Mouse (Mus musculus) kidney, embryonic 14.5 days (tissue): ENCODE results near the gene Ttc12. TPM values are rescaled to one million over a fixed set of nuclear protein-coding genes. Genes with fewer than 3 reads are reported as not detected.

ENCODE experiments used
- ATAC-seq: fragments of 200-750 bp; cut with Nextera tagmentation; 2 replicates; pipeline ENCODE4 v1.8.0; 2017; ENCODE audit warnings: moderate number of reproducible peaks, mild to moderate bottlenecking, moderate TSS enrichment, moderate library complexity; ENCODE audit not compliant: low FRiP score, low TSS enrichment
- H3K27ac ChIP-seq: fragments of 300-500 bp; sonication (generic); 2 replicates; pipeline ENCODE4 v1.5.1; 2014; ENCODE audit warnings: low read depth, mild to moderate bottlenecking, low read length, moderate library complexity, mixed read lengths
- H3K27me3 ChIP-seq: fragments of 300-500 bp; sonication (generic); 2 replicates; pipeline ENCODE4 v1.6.1; 2014; ENCODE audit warnings: mild to moderate bottlenecking, low read length; ENCODE audit not compliant: control insufficient read depth, insufficient read depth
- H3K36me3 ChIP-seq: fragments of 300-500 bp; sonication (generic); 2 replicates; pipeline ENCODE4 v1.6.1; 2014; ENCODE audit warnings: low read length, mixed read lengths; ENCODE audit not compliant: control insufficient read depth, insufficient read depth
- H3K4me1 ChIP-seq: fragments of 300-500 bp; sonication (generic); 2 replicates; pipeline ENCODE4 v1.6.1; 2014; ENCODE audit warnings: low read length, mixed read lengths; ENCODE audit not compliant: control insufficient read depth, insufficient read depth
- H3K4me2 ChIP-seq: fragments of 300-500 bp; sonication (generic); replicated peaks from 2 replicates; pipeline ENCODE4 v1.6.1; 2014; ENCODE audit warnings: low read depth, mild to moderate bottlenecking, low read length
- H3K4me3 ChIP-seq: fragments of 300-500 bp; sonication (generic); 2 replicates; pipeline ENCODE4 v1.5.1; 2014; ENCODE audit warnings: mild to moderate bottlenecking, low read length
- H3K9ac ChIP-seq: fragments of 300-500 bp; sonication (generic); 2 replicates; pipeline ENCODE4 v1.6.1; 2014; ENCODE audit warnings: low read depth, mild to moderate bottlenecking, low read length, moderate library complexity
- H3K9me3 ChIP-seq: fragments of 300-500 bp; sonication (generic); 2 replicates; pipeline ENCODE4 v1.6.1; 2016; ENCODE audit warnings: low read length; ENCODE audit not compliant: control insufficient read depth
- WGBS: fragments of 180-500 bp; shearing (Covaris S2); extraction: QIAGEN DNeasy Blood & Tissue Kit; methylation state at CpG from one replicate; pipeline ENCODE4 v1.1.7; 2014; 5-methylcytosine and 5-hydroxymethylcytosine counted together
- polyA plus RNA-seq: library from polyadenylated mRNA; unstranded; fragments of >200 nt; fragmentation: Nextera tagmentation; extraction: Ambion mirVana; gene quantifications from 2 replicates; pipeline ENCODE4 v1.2.1, GENCODE M21; 2014

The Ttc12 gene
- 2.4 and 2.6 TPM in 2 replicates for polyA plus RNA-seq

- ATAC-seq = peak; percentile 90
- Histone ChIP-seq H3K4me2 (peak within 1 kb of the TSS; percentile 85), H3K4me3 (peak within 1 kb of the TSS; percentile 52), H3K36me3 (no peaks in the 10 kb centered on the region), H3K9ac (peak within 1 kb of the TSS; percentile 53; the same call in 1 of the 2 replicates), H3K27me3 (no peaks in the 10 kb centered on the region), H3K9me3 (no peaks in the 10 kb centered on the region), H3K4me1 (0 out of 2 replicates have a peak, but pooled peaks cover 4% of the 10 kb centered on the region), H3K27ac (no peak within 1 kb of the TSS)
- under 1% methylated on average over 18 of the region's 18 CpGs for WGBS
Observed at GRCm38 (mm10) chr9:49485892-49486311, at the start of gene Ttc12. Gene Ttc12, minus strand, starts transcription at chr9:49486225.

DNA sequence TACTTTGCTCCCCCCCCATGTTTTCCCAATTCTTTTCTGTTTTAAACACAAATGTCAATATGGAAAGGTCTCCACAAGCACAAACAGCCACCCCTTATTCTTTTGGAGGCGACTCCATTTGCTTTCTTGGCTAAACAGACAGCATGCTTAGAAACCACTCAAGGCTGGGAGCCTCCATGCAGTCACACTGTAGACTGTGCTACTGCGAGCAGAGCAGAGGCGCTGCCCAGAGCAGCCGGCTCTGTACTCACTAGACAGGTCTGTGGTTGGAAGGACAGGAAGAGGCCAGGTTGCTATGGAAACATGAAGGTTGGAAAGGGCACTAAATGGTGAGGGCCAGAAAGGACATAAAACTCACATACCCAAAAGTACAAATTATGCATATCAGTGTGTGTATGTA lies 48.9 kb upstream of the Ttc12 start:
- Histone ChIP-seq H3K4me1 (peaks cover 18% of the 10 kb centered on the region; the same call in 1 of the 2 replicates), H3K4me2 (no peak overlapping the region), H3K9ac (no peak overlapping the region), H3K9me3 (no peaks in the 10 kb centered on the region), H3K4me3 (no peak overlapping the region), H3K36me3 (peaks cover 20% of the 10 kb centered on the region; the same call in 1 of the 2 replicates), H3K27ac (no peak overlapping the region), H3K27me3 (no peaks in the 10 kb centered on the region)
- 41% methylated on average over 4 of the region's 4 CpGs for WGBS
- no peak for ATAC-seq

- WGBS = 25% methylated on average over 8 of the region's 8 CpGs
- Histone ChIP-seq H3K4me1 (peaks cover 18% of the 10 kb centered on the region; the same call in 1 of the 2 replicates), H3K4me2 (no peak overlapping the region), H3K27me3 (no peaks in the 10 kb centered on the region), H3K9me3 (no peaks in the 10 kb centered on the region), H3K4me3 (no peak overlapping the region), H3K27ac (no peak overlapping the region), H3K36me3 (peaks cover 15% of the 10 kb centered on the region; the same call in 1 of the 2 replicates), H3K9ac (no peak overlapping the region)
- no peak for ATAC-seq
Observed at GRCm38 (mm10) chr9:49533912-49534491, 48.0 kb upstream of the Ttc12 start.

GRCm38 (mm10) chr9:49533455-49533854 lies 47.4 kb upstream of the Ttc12 start:
- ATAC-seq = no peak
- no peak overlapping the region for H3K9ac ChIP-seq
- no peak overlapping the region for H3K27ac ChIP-seq
- H3K27me3 ChIP-seq = no peaks in the 10 kb centered on the region
- H3K4me2 ChIP-seq = no peak overlapping the region
- WGBS = 29% methylated on average over 7 of the region's 7 CpGs
- peaks cover 15% of the 10 kb centered on the region; the same call in 1 of the 2 replicates for H3K36me3 ChIP-seq
- H3K4me1 ChIP-seq = peaks cover 18% of the 10 kb centered on the region; the same call in 1 of the 2 replicates
- no peaks in the 10 kb centered on the region for H3K9me3 ChIP-seq
- H3K4me3 ChIP-seq = no peak overlapping the region

DNA sequence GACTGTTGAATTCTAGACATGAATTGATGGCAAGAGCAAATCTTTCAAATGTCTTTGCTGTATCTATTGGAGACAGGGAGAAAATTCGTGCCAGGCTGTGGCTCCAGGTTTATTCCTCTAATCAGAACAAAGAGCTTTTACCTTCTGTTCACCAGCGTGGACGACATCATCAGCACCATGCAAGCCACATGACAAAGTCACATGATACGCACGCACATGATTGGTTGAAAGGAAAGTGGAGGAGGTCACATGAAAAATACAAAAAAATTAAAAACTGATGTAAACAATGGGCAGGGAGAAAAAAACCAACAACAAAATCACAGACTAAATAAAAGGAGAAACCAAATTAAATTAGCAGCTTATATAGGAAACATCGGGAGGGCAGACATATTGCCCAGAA lies 45.8 kb upstream of the Ttc12 start:
- Histone ChIP-seq H3K4me1 (peaks cover 15% of the 10 kb centered on the region; the same call in 1 of the 2 replicates), H3K9ac (no peak overlapping the region), H3K27ac (no peak overlapping the region), H3K9me3 (no peaks in the 10 kb centered on the region), H3K4me2 (no peak overlapping the region), H3K4me3 (no peak overlapping the region), H3K36me3 (peaks cover 22% of the 10 kb centered on the region; the same call in 1 of the 2 replicates), H3K27me3 (no peaks in the 10 kb centered on the region)
- 90% methylated on average over 6 of the region's 6 CpGs for WGBS
- no peak for ATAC-seq

- ATAC-seq = no peak
- no peak overlapping the region for H3K27ac ChIP-seq
- H3K36me3 ChIP-seq = peaks cover 22% of the 10 kb centered on the region; the same call in 1 of the 2 replicates
- 39% methylated on average over 7 of the region's 7 CpGs for WGBS
- H3K4me2 ChIP-seq = no peak overlapping the region
- no peak overlapping the region for H3K9ac ChIP-seq
- no peak overlapping the region for H3K4me3 ChIP-seq
- H3K27me3 ChIP-seq = no peaks in the 10 kb centered on the region
- H3K9me3 ChIP-seq = no peaks in the 10 kb centered on the region
- H3K4me1 ChIP-seq = peaks cover 12% of the 10 kb centered on the region; the same call in 1 of the 2 replicates
Observed at GRCm38 (mm10) chr9:49531257-49531656, 45.2 kb upstream of the Ttc12 start.

DNA sequence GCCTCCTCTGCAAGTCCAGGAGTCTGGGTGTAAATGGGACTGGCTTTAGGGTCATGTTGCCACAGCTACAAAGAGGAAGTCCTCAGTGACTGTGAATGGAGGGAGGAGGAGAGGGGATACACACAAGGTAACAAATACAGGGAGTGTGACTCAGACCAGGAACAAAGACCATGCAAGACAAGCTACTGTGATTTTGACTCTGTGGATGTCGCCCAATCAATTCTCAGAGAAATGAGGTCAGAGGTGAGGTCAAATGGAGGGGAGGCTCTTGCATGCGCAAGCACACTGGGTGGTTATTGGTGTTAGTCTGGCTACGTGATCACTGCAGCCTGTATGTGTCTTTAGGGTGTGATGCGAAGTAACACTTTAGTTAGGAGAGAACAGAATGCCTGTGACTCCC lies 44.7 kb upstream of the Ttc12 start:
- H3K9ac ChIP-seq = no peak overlapping the region
- 56% methylated on average over 4 of the region's 4 CpGs for WGBS
- no peaks in the 10 kb centered on the region for H3K27me3 ChIP-seq
- no peak overlapping the region for H3K27ac ChIP-seq
- 0 out of 2 replicates have a peak, but pooled peaks cover 8% of the 10 kb centered on the region for H3K4me1 ChIP-seq
- no peaks in the 10 kb centered on the region for H3K9me3 ChIP-seq
- H3K4me2 ChIP-seq = no peak overlapping the region
- H3K4me3 ChIP-seq = no peak overlapping the region
- ATAC-seq = no peak; the same call in 1 of the 2 replicates
- H3K36me3 ChIP-seq = peaks cover 22% of the 10 kb centered on the region; the same call in 1 of the 2 replicates

GRCm38 (mm10) chr9:49529366-49529959 lies 43.4 kb upstream of the Ttc12 start:
- Histone ChIP-seq H3K36me3 (peaks cover 22% of the 10 kb centered on the region; the same call in 1 of the 2 replicates), H3K9ac (no peak overlapping the region), H3K4me1 (0 out of 2 replicates have a peak, but pooled peaks cover 4% of the 10 kb centered on the region), H3K27me3 (no peaks in the 10 kb centered on the region), H3K9me3 (no peaks in the 10 kb centered on the region), H3K27ac (no peak overlapping the region), H3K4me3 (no peak overlapping the region), H3K4me2 (no peak overlapping the region)
- ATAC-seq = no peak
- WGBS = 67% methylated on average over 8 of the region's 8 CpGs

- Histone ChIP-seq H3K27ac (no peak overlapping the region), H3K9ac (no peak overlapping the region), H3K4me2 (no peak overlapping the region), H3K27me3 (no peaks in the 10 kb centered on the region), H3K4me3 (no peak overlapping the region), H3K36me3 (peaks cover 22% of the 10 kb centered on the region; the same call in 1 of the 2 replicates), H3K9me3 (no peaks in the 10 kb centered on the region), H3K4me1 (no peaks in the 10 kb centered on the region)
- 0 out of 2 replicates have a peak, but pooled peaks have one; percentile 9 for ATAC-seq
- 57% methylated on average over 10 of the region's 10 CpGs for WGBS
Observed at GRCm38 (mm10) chr9:49528943-49529342, 42.9 kb upstream of the Ttc12 start.
